Mouse (Mus musculus): ENCODE results near the gene Srgap1.

The Srgap1 gene

GRCm38 (mm10) chr10:121836507-121837165 is 210.5 kb downstream of the Srgap1 start:
- peak; percentile 11; the same call in 1 of the 2 replicates for ATAC-seq (ENCODE audit: insufficient number of reproducible peaks, low FRiP score, low TSS enrichment)

DNA sequence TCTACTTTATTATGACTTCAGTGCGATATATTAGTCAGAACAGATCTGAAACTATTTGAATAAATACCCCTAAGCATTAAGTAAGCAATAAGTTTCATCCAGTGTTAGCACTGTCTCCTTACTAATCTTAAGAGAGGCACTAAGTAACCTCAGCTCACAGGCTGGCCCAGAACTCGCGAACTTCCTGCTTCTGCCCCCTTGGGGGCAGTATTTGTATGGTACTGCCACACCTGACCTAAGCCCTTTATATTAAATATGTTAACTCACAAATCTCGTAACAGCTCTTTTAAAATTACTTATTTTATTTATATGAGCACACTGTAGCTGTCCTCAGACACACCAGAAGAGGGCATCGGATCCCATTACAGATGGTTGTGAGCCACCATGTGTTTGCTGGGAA is 213.7 kb downstream of the Srgap1 start:
- no peak for ATAC-seq (ENCODE audit: insufficient number of reproducible peaks, low FRiP score, low TSS enrichment)

GRCm38 (mm10) chr10:121830335-121831307 is 216.5 kb downstream of the Srgap1 start:
- ATAC-seq (ENCODE audit: insufficient number of reproducible peaks, low FRiP score, low TSS enrichment) = no peak

DNA sequence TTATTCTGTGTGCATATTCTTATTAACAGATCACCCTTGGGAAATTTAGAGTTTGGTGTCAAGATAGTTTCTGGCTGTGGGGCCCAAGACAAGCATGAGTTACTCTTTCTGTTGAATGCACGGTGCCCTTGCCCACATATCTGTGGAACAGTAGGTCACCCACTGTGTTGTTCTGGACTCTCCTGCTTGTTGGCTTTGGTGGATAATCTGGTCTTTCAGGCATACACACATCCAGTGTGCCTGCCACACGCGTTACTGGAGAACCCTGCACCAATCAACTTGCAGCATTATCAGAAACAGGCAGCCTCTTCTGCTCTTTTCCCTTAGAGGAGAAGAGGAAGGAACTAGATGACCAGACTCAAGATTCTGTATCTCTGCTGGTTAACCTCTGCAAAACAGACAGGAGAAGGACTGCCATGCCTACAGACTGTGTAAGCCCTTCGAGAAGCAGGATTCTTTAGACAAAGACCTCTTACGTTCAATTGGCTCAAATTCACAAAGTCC is 217.3 kb downstream of the Srgap1 start:
- no peak for ATAC-seq (ENCODE audit: insufficient number of reproducible peaks, low FRiP score, low TSS enrichment)

DNA sequence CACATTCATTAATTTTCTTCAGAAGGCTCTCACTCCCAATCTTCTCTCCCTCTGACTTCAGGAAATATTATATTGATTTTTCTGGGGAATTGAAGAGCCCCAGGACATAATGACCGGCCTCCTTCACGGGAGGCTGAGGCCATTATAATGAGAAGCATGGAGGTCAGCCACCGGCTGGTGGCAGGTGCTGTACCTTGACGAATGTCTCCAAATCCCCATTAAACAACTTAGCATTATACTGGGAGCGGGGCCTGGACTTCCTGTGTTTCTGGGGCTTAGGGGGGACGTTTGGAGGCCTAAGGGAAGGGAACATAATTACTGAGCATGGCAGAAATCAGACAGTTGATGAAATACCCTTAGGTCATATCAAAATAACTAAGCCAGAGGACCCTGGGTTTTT is 218.1 kb downstream of the Srgap1 start:
- ATAC-seq (ENCODE audit: insufficient number of reproducible peaks, low FRiP score, low TSS enrichment) = no peak

DNA sequence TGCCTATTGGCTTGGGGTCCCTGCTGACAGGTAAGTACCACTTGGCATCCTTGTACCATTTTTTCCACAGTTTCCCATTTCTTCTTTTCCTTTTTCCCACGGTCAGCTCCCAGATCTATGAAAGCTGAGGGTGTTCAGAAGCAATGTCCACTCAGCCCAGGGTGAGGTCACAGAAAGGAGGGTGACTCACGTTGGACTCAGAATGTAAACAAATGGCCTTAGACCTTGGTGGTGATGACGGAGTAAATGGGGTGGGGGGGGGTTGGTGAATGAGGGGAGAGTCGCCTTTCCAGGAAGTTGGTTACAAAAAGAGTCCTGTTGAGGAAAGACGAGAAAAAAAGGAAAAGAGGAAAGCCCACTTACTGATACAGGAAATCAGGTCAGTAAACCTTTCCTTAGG is 224.4 kb downstream of the Srgap1 start:
- no peak for ATAC-seq (ENCODE audit: insufficient number of reproducible peaks, low FRiP score, low TSS enrichment)

- no peak for ATAC-seq (ENCODE audit: insufficient number of reproducible peaks, low FRiP score, low TSS enrichment)
These were observed 226.3 kb downstream of the Srgap1 start for GRCm38 (mm10) chr10:121820846-121821245.

GRCm38 (mm10) chr10:121817983-121818382 is 229.1 kb downstream of the Srgap1 start:
- ATAC-seq (ENCODE audit: insufficient number of reproducible peaks, low FRiP score, low TSS enrichment) = no peak

DNA sequence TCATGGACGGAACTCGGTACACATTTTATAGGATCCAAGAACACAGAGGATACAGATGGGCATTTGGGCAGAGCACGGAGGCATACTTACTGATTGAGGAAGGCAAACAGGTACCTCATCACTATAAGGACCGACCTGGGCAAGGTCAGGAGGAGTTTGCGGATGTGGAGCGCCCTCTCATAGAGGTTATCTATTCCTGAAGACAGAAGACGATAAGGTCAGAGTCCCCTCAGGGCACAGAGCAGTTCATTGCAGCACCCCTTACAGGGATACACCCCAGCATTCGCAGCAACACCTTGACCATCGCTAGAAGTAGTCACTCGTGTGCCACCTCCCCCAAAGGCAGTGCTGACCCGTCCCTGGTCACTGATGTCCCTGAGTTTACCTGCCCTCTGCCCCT is 239.3 kb downstream of the Srgap1 start:
- no peak for ATAC-seq (ENCODE audit: insufficient number of reproducible peaks, low FRiP score, low TSS enrichment)

GRCm38 (mm10) chr10:121806806-121807205 is 240.3 kb downstream of the Srgap1 start:
- no peak for ATAC-seq (ENCODE audit: insufficient number of reproducible peaks, low FRiP score, low TSS enrichment)

DNA sequence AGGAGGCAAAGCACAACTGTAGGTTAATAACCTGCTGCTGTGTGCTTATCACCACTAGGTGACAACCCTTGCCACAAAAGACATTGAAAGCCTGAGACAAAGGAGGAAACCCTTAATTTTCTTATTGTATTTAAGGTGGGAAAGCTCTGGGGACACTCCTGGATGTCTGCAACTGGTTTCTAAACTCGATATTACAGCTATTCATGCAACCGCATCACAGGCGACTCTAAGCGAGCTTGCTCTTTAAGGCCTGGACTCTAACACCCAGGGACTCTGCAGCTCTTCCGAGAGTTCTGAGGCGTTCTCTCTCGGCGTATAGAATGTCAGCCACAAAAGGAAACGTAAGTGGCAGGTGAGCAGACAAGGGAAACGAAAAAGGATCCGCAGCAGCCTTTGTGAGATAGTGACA is 241.2 kb downstream of the Srgap1 start:
- ATAC-seq (ENCODE audit: insufficient number of reproducible peaks, low FRiP score, low TSS enrichment) = no peak

DNA sequence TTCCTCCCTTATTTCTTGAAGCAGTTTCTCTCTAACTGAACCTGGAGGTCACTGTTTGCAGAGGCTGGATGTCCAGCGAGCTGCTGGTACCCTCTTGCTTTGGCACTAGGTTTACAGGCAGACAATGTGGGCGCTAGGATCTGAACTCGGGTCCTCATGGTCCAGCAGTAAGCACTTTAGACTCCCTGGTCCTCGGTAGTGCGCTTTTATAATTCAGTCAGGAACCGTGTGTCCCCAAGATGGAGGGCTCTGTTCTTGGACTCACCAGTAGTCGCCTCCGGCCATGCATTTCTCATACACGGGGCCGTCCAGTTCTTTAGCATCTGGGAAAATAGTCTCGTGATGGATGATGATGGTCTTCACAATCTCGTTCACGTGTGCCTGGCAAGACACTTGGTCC is 242.6 kb downstream of the Srgap1 start:
- no peak for ATAC-seq (ENCODE audit: insufficient number of reproducible peaks, low FRiP score, low TSS enrichment)

DNA sequence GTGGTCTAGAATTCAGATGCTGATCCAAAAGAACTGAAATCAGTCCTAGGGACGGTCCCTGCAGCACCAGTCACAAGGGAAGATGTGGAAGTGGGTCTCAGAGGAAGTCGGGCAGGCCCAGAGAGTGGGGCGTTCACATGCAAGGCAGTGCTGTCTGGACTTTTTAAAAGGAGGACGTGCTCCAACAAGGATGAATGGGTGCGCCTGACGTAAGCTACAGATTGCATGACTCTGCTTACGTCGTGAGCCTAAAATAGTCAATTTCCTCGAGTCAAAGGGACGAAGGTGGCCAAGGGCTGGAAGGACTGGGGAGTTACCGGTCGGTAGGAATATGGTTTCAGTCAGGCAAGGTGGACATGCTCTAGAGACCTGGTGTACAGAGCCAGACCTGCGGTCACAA is 247.1 kb downstream of the Srgap1 start:
- ATAC-seq (ENCODE audit: insufficient number of reproducible peaks, low FRiP score, low TSS enrichment) = no peak

- ATAC-seq (ENCODE audit: insufficient number of reproducible peaks, low FRiP score, low TSS enrichment) = no peak
These were observed 250.9 kb downstream of the Srgap1 start for GRCm38 (mm10) chr10:121796027-121796802.

- no peak for ATAC-seq (ENCODE audit: insufficient number of reproducible peaks, low FRiP score, low TSS enrichment)
These were observed 252.6 kb downstream of the Srgap1 start for GRCm38 (mm10) chr10:121794486-121794885.

GRCm38 (mm10) chr10:121792661-121793060 is 254.5 kb downstream of the Srgap1 start:
- ATAC-seq (ENCODE audit: insufficient number of reproducible peaks, low FRiP score, low TSS enrichment) = no peak

DNA sequence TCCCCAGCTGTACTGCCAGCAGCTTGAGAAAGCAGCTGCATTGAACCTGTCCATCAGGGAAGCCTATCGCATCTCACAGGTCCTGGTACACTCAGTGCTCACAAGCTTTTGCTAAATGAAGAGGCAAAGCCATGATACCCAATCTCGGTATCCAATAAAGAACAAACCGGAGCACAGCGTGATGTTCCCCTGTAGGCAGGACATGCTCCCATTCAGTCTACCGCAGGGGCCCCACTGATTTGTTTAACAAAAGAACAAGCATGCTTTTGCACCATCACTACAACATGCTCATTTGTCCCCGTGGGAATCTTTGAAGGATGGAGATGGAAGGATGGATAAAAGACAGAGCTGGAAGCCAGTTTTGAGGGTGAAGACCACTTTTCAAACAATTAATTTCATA is 257.0 kb downstream of the Srgap1 start:
- no peak for ATAC-seq (ENCODE audit: insufficient number of reproducible peaks, low FRiP score, low TSS enrichment)

DNA sequence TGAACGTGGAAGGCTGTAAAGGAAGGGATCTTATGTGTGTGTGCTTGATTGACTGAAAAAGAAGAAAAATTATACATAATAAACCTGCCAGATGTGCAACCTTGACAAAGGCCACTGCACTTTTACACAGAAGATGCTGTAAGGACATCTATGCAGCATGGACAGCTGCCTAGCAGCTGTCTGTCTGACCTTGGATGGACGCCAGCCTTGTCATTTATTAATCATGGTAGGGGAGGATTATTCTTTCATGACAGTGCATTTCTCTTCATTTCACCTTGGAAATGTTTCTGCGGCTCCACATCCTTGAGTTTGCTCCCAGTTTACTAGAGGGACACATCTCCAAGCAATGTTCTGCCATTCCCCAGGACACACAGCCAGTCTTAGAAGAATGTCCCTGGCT is 258.6 kb downstream of the Srgap1 start:
- ATAC-seq (ENCODE audit: insufficient number of reproducible peaks, low FRiP score, low TSS enrichment) = no peak

DNA sequence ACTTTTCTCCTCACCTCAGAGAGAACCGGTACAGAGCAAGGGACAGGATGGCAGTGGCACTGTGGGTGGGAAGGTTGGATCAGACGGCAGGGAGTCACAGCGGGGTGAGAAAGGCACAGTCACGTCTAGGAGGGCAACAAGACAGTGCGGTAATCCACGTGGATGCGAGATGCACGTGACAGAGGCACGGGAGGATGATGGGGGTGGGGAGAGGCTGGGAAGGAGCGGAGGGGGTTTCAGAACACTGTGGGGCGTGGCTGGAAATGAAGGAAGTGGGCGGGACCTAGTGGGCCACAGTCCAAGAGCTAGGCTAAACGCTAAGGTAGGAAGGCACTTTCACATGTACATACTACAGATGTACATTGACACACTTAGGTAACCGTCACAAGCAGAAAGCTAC is 266.0 kb downstream of the Srgap1 start:
- ATAC-seq (ENCODE audit: insufficient number of reproducible peaks, low FRiP score, low TSS enrichment) = no peak

- no peak for ATAC-seq (ENCODE audit: insufficient number of reproducible peaks, low FRiP score, low TSS enrichment)
These were observed 271.1 kb downstream of the Srgap1 start for GRCm38 (mm10) chr10:121775990-121776389.

GRCm38 (mm10) chr10:121773813-121774212 is 273.3 kb downstream of the Srgap1 start:
- no peak for ATAC-seq (ENCODE audit: insufficient number of reproducible peaks, low FRiP score, low TSS enrichment)
